Mouse (Mus musculus) forebrain, postnatal 0 days (tissue): ENCODE measurements around the gene Apeh. TPM values are rescaled to one million over a fixed set of nuclear protein-coding genes. Genes with fewer than 3 reads are reported as not detected.

Experiments used
- ATAC-seq: fragments of 200-750 bp; cut with Nextera tagmentation; 2 replicates; pipeline ENCODE4 v1.8.0; 2017; ENCODE audit warnings: mild to moderate bottlenecking, moderate library complexity
- DNase-seq: peaks from one replicate; pipeline ENCODE4 v3.0.0-alpha.2; 2015
- H3K27ac ChIP-seq: fragments of 300-500 bp; sonication (generic); 2 replicates; pipeline ENCODE4 v1.5.1; 2014; ENCODE audit warnings: low read depth, mild to moderate bottlenecking, antibody characterized with exemption, low read length, moderate library complexity, mixed read lengths
- H3K27me3 ChIP-seq: fragments of 300-500 bp; sonication (generic); 2 replicates; pipeline ENCODE4 v1.6.1; 2014; ENCODE audit warnings: mild to moderate bottlenecking, low read length, mixed read lengths; ENCODE audit not compliant: insufficient read depth
- H3K36me3 ChIP-seq: fragments of 300-500 bp; sonication (generic); 2 replicates; pipeline ENCODE4 v1.6.1; 2014; ENCODE audit warnings: mild to moderate bottlenecking, moderate library complexity; ENCODE audit not compliant: insufficient read depth
- H3K4me1 ChIP-seq: fragments of 300-500 bp; sonication (generic); 2 replicates; pipeline ENCODE4 v1.6.1; 2014; ENCODE audit warnings: antibody characterized with exemption; ENCODE audit not compliant: insufficient read depth
- H3K4me2 ChIP-seq: fragments of 300-500 bp; sonication (generic); 2 replicates; pipeline ENCODE4 v1.6.1; 2014; ENCODE audit warnings: low read depth, mild to moderate bottlenecking, moderate library complexity
- H3K4me3 ChIP-seq: fragments of 300-500 bp; sonication (generic); 2 replicates; pipeline ENCODE4 v1.5.1; 2014; ENCODE audit warnings: low read depth, low read length, mixed read lengths
- H3K9ac ChIP-seq: fragments of 300-500 bp; sonication (generic); 2 replicates; pipeline ENCODE4 v1.6.1; 2014; ENCODE audit warnings: mild to moderate bottlenecking
- H3K9me3 ChIP-seq: fragments of 300-500 bp; sonication (generic); 2 replicates; pipeline ENCODE4 v1.6.1; 2016; ENCODE audit warnings: low read length
- CTCF ChIP-seq: sonication (generic); IDR thresholded peaks from 2 replicates; pipeline ENCODE4 v1.5.1; 2016; ENCODE audit warnings: antibody characterized with exemption, control low read depth, low read depth
- WGBS: fragments of 180-500 bp; shearing (Covaris S2); extraction: QIAGEN DNeasy Blood & Tissue Kit; methylation state at CpG from one replicate; pipeline ENCODE4 v1.1.7; 2014; 5-methylcytosine and 5-hydroxymethylcytosine counted together
- polyA plus RNA-seq: library from polyadenylated mRNA; unstranded; fragments of >200 nt; fragmentation: Nextera tagmentation; extraction: Ambion mirVana; gene quantifications from 2 replicates; pipeline ENCODE4 v1.2.1, GENCODE M21; 2015
- total RNA-seq: library from RNA; depleted of rRNA; stranded (reverse); fragments of >200 nt; gene quantifications from 2 replicates; pipeline ENCODE4 v1.2.3, GENCODE M21; 2014

The Apeh gene
- total and polyA plus RNA-seq, 2 experiments from 2014 or later, result 24.5 to 30.0 TPM

GRCm38 (mm10) chr9:108082988-108083431 is 11.4 kb downstream of the Apeh start, which contains the start of gene Rnf123:
Gene Rnf123, minus strand, starts transcription at chr9:108083346.
- ATAC-seq (no peak), DNase-seq (no peak)
- Histone ChIP-seq H3K4me2 (peak within 1 kb of the TSS; percentile 29), H3K27me3 (peaks cover 7% of the 10 kb centered on the region), H3K36me3 (peaks cover 34% of the 10 kb centered on the region), H3K9me3 (no peaks in the 10 kb centered on the region), H3K4me1 (peaks cover 10% of the 10 kb centered on the region), H3K27ac (no peak within 1 kb of the TSS), H3K9ac (no peak within 1 kb of the TSS), H3K4me3 (0 out of 2 replicates have a peak within 1 kb of the TSS, but pooled peaks have one; percentile 12)
- no peak for TF ChIP-seq CTCF
- WGBS, result 30% methylated on average over 12 of the region's 12 CpGs

GRCm38 (mm10) chr9:108082549-108082948 is 11.9 kb downstream of the Apeh start:
- Histone ChIP-seq H3K36me3 (peaks cover 29% of the 10 kb centered on the region), H3K27me3 (peaks cover 7% of the 10 kb centered on the region), H3K9ac (no peak overlapping the region), H3K27ac (no peak overlapping the region), H3K9me3 (no peaks in the 10 kb centered on the region), H3K4me3 (0 out of 2 replicates have a peak overlapping the region, but pooled peaks have one; percentile 12), H3K4me2 (peak overlapping the region; percentile 29), H3K4me1 (peaks cover 10% of the 10 kb centered on the region)
- 6% methylated on average over 19 of the region's 19 CpGs for WGBS
- no peak for TF ChIP-seq CTCF
- ATAC-seq (no peak; the same call in 1 of the 2 replicates), DNase-seq (no peak)

GRCm38 (mm10) chr9:108080168-108080567 is 14.2 kb downstream of the Apeh start, which contains the start of gene Mst1:
Gene Mst1, plus strand, starts transcription at chr9:108080436.
- H3K4me1 ChIP-seq, result peaks cover 10% of the 10 kb centered on the region
- DNase-seq, result no peak
- peaks cover 7% of the 10 kb centered on the region; the same call in 1 of the 2 replicates for H3K36me3 ChIP-seq
- TF ChIP-seq CTCF, result no peak
- no peak for ATAC-seq
- peak within 1 kb of the TSS; percentile 81 for H3K4me2 ChIP-seq
- peak within 1 kb of the TSS; percentile 95 for H3K9ac ChIP-seq
- H3K27me3 ChIP-seq, result peaks cover 7% of the 10 kb centered on the region
- H3K9me3 ChIP-seq, result no peaks in the 10 kb centered on the region
- peak within 1 kb of the TSS; percentile 74 for H3K4me3 ChIP-seq
- WGBS, result 80% methylated on average over 5 of the region's 5 CpGs
- no peak within 1 kb of the TSS for H3K27ac ChIP-seq

- no peak for TF ChIP-seq CTCF
- Histone ChIP-seq H3K4me3 (no peak overlapping the region), H3K4me2 (no peak overlapping the region), H3K9me3 (no peaks in the 10 kb centered on the region), H3K36me3 (peaks cover 23% of the 10 kb centered on the region), H3K9ac (no peak overlapping the region), H3K27me3 (no peaks in the 10 kb centered on the region), H3K27ac (no peak overlapping the region), H3K4me1 (peaks cover 3% of the 10 kb centered on the region)
- no peak for ATAC-seq
- DNase-seq, result no peak
- WGBS, result 65% methylated on average over 7 of the region's 7 CpGs
Measured at GRCm38 (mm10) chr9:108073141-108073930, 21.1 kb downstream of the Apeh start.

- no peaks in the 10 kb centered on the region for H3K4me1 ChIP-seq
- no peaks in the 10 kb centered on the region for H3K27me3 ChIP-seq
- 57% methylated on average over 9 of the region's 9 CpGs for WGBS
- no peak overlapping the region for H3K4me3 ChIP-seq
- no peak for ATAC-seq
- H3K36me3 ChIP-seq, result peaks cover 23% of the 10 kb centered on the region
- H3K9me3 ChIP-seq, result no peaks in the 10 kb centered on the region
- no peak overlapping the region for H3K9ac ChIP-seq
- H3K27ac ChIP-seq, result no peak overlapping the region
- H3K4me2 ChIP-seq, result no peak overlapping the region
- TF ChIP-seq CTCF, result no peak
- DNase-seq, result no peak
Measured at GRCm38 (mm10) chr9:108072481-108072924, 21.9 kb downstream of the Apeh start.

- DNase-seq, result no peak
- H3K9ac ChIP-seq, result no peak overlapping the region
- no peaks in the 10 kb centered on the region for H3K9me3 ChIP-seq
- WGBS, result 91% methylated on average over 4 of the region's 4 CpGs
- peaks cover 23% of the 10 kb centered on the region for H3K36me3 ChIP-seq
- H3K4me2 ChIP-seq, result no peak overlapping the region
- no peak for TF ChIP-seq CTCF
- no peak overlapping the region for H3K27ac ChIP-seq
- no peaks in the 10 kb centered on the region for H3K4me1 ChIP-seq
- no peak overlapping the region for H3K4me3 ChIP-seq
- no peak for ATAC-seq
- H3K27me3 ChIP-seq, result no peaks in the 10 kb centered on the region
Measured at GRCm38 (mm10) chr9:108071801-108072200, 22.6 kb downstream of the Apeh start.

- Histone ChIP-seq H3K9ac (no peak overlapping the region), H3K36me3 (peaks cover 23% of the 10 kb centered on the region), H3K27me3 (no peaks in the 10 kb centered on the region), H3K4me2 (no peak overlapping the region), H3K9me3 (no peaks in the 10 kb centered on the region), H3K4me3 (no peak overlapping the region), H3K4me1 (no peaks in the 10 kb centered on the region), H3K27ac (no peak overlapping the region)
- no peak for TF ChIP-seq CTCF
- ATAC-seq (no peak), DNase-seq (no peak)
- 90% methylated on average over 7 of the region's 7 CpGs for WGBS
Measured at GRCm38 (mm10) chr9:108069529-108069928, 24.9 kb downstream of the Apeh start.
